Mouse (Mus musculus) cerebellum, adult 2 months (tissue): ENCODE measurements at regions not wholly inside any gene's neighbourhood (a gene's known extent, or its start where the extent isn't known, plus 50 kb on each side); places are given as distances from the start of the nearest gene placed in this dataset.

Experiments used
- DNase-seq, 2 experiments: peaks; one replicate each; pipeline ENCODE4 v3.0.0; 2021
- H3K27ac ChIP-seq: fragments of 200-500 bp; 2 replicates; pipeline ENCODE4 v1.5.1; 2012; ENCODE audit warnings: low read length, control low read depth, inconsistent platforms; ENCODE audit not compliant: insufficient read depth
- H3K27me3 ChIP-seq: fragments of 200-500 bp; 2 replicates; pipeline ENCODE4 v1.6.1; 2012; ENCODE audit warnings: inconsistent platforms, mild to moderate bottlenecking, low read length, moderate library complexity; ENCODE audit not compliant: control insufficient read depth, insufficient read depth
- H3K4me1 ChIP-seq: fragments of 200-500 bp; 2 replicates; pipeline ENCODE4 v1.6.1; 2011; ENCODE audit warnings: low read length; ENCODE audit not compliant: control insufficient read depth, insufficient read depth
- H3K4me3 ChIP-seq: fragments of 200-500 bp; replicated peaks from 2 replicates; pipeline ENCODE3; 2011; ENCODE audit warnings: mild to moderate bottlenecking, low read depth, low read length, control low read depth; ENCODE audit not compliant: insufficient read depth
- CTCF ChIP-seq: fragments of 200-500 bp; IDR thresholded peaks from 2 replicates; pipeline ENCODE4 v1.5.1; 2011; ENCODE audit warnings: low read depth, mild to moderate bottlenecking, control low read depth, low read length, moderate library complexity, borderline replicate concordance; ENCODE audit not compliant: insufficient read depth
- POLR2A ChIP-seq: fragments of 200-500 bp; IDR thresholded peaks from 2 replicates; pipeline ENCODE4 v1.6.1; 2011; ENCODE audit warnings: low read length, control low read depth, borderline replicate concordance; ENCODE audit not compliant: insufficient read depth
- WGBS: fragments of 180-500 bp; shearing (Covaris S2); methylation state at CpG from one replicate; pipeline ENCODE4 v1.1.7; 2018; 5-methylcytosine and 5-hydroxymethylcytosine counted together

DNA sequence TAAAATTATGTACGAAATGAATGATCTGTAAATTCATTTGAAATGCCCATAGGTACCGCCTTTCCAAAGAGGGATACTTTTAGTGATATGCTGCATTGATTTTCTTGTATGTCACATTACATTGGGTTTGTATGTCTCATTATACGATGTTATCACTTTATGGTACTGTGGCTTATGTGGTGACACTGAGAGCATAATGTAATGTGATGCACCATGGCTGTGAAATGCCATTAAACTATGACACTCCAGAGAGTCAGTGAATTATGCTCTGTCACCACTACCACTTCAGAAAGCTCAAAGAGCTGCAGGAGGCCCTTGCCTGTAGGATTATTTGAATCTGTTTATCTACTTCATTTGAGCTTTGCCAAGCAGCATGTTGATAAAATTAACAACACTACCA is 695.4 kb upstream of the Slc10a2 start:
- TF ChIP-seq POLR2A (no peak), CTCF (no peak)
- Histone ChIP-seq H3K4me3 (no peak overlapping the region), H3K27me3 (no peaks in the 10 kb centered on the region), H3K4me1 (no peaks in the 10 kb centered on the region), H3K27ac (no peak overlapping the region)
- 75% methylated on average over 3 of the region's 3 CpGs for WGBS
- no peak for DNase-seq

DNA sequence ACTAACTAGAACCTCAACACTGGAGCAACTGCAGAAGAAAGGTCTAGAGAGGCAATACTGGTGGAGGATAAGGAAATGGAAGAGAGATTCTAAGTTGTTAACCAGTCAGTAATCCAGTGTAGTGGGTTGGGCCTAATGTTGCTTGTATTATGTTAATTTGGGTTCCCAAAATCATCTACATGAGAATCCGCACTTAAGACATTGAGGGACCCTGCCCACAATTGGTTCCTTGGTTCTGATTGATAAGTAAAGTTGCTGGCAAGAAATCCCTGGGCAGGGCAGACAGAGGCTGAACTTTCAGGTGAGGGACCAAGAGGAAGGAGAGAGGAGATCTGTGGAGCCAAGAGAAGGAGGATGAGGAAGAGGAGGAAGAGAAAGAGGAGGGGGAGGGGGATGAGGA is 651.2 kb upstream of the Slc10a2 start:
- TF ChIP-seq CTCF = no peak
- TF ChIP-seq POLR2A = no peak
- no peak overlapping the region for H3K27ac ChIP-seq
- H3K4me1 ChIP-seq = no peaks in the 10 kb centered on the region
- H3K27me3 ChIP-seq = no peaks in the 10 kb centered on the region
- H3K4me3 ChIP-seq = no peak overlapping the region
- WGBS = 93% methylated on average over 1 of the region's 1 CpGs
- no peak for DNase-seq

DNA sequence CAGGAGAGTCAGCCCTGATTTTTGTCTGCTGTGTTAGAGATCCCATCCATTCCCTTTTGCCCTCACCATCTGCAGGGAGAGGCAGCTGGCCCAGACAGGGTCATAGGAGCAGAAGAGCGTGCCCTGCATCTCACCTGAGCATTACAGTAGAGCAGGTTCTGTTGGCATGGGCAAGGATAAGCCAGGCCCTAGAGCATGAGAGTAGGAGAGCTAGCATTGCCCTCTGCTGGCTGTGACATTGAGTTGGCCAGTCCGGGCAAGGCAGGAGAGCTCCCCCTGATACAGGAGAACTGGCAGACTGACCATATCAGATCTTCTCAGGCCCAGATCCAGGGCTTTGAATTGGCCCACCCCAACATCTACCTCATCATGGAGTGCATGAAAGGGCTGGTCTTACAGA is 634.4 kb upstream of the Slc10a2 start:
- H3K27me3 ChIP-seq = no peaks in the 10 kb centered on the region
- TF ChIP-seq POLR2A (no peak), CTCF (peak; percentile 33; the same call in 1 of the 2 replicates)
- no peak overlapping the region for H3K27ac ChIP-seq
- peak in 1 of 2 experiments; percentile 4 for DNase-seq
- H3K4me1 ChIP-seq = no peaks in the 10 kb centered on the region; the same call in 1 of the 2 replicates
- no peak overlapping the region for H3K4me3 ChIP-seq
- 57% methylated on average over 2 of the region's 2 CpGs for WGBS

DNA sequence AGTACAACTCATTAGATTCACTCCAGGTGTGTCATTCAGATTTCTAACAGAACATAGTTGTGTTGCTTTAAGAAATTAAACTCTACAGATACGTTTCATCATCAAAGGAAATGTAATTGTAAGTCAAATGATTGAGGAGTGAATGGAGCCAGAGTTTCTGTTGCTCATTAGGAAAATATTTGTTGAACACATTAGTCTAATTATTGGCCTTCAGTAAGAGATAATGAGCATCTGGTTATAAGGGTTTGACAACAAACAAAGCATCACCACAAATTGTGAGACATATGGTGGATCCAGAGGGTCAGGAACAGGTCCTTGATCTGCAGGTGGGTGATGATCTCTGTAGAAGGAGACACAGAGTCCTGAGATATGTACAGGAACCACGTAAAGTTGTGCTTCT is 622.3 kb upstream of the Slc10a2 start:
- Histone ChIP-seq H3K4me1 (no peaks in the 10 kb centered on the region), H3K27ac (no peak overlapping the region), H3K27me3 (no peaks in the 10 kb centered on the region), H3K4me3 (no peak overlapping the region)
- no peak for DNase-seq
- WGBS = 72% methylated on average over 2 of the region's 2 CpGs
- no peak for TF ChIP-seq CTCF

DNA sequence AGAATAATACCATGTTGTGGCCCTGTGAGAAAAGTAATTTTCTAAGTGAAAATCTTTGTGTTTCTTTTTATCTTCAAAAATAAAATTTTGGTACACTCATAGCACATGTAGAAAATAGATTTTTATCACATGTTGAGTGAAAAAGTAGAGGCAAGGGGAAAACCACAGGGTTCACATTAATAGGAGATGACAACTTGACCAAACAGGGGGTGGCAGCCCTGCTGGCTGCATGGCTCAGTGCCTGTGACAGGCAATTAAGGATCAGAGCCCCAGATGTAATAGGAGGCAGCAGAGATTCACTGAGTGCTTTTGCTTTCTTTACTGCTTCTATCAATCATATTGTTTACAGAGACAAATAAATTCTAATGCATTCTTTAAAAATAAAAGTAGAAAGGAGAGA is 582.8 kb upstream of the Slc10a2 start:
- no peak for TF ChIP-seq CTCF
- TF ChIP-seq POLR2A = no peak
- H3K4me1 ChIP-seq = no peaks in the 10 kb centered on the region
- no peaks in the 10 kb centered on the region for H3K27me3 ChIP-seq
- no peak overlapping the region for H3K4me3 ChIP-seq
- H3K27ac ChIP-seq = no peak overlapping the region
- DNase-seq = no peak

DNA sequence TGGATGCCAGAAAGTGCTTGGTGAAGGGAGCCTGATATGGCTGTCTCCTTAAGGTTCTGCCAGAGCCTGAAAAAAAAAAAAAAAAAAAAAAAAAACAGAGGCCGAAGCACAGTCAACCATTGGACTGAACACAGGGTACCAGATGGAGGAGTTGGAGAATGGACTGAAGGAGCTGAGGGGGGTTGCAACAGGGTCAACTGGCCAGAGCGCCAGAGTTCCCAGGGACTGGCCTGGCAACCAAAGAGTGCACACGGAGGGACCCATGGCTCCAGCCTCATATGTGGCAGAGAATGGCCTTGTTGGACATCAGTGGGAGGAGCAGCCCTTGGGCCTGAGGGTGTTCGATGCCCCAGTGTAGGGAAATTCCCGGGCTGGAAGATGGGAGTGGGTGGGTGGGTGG is 569.8 kb upstream of the Slc10a2 start:
- 21% methylated on average over 5 of the region's 5 CpGs for WGBS
- Histone ChIP-seq H3K4me3 (no peak overlapping the region), H3K4me1 (no peaks in the 10 kb centered on the region), H3K27me3 (no peaks in the 10 kb centered on the region), H3K27ac (no peak overlapping the region)
- DNase-seq = peak in 1 of 2 experiments; percentile 13
- TF ChIP-seq POLR2A (no peak), CTCF (no peak)
